In the genomic region with DNA sequence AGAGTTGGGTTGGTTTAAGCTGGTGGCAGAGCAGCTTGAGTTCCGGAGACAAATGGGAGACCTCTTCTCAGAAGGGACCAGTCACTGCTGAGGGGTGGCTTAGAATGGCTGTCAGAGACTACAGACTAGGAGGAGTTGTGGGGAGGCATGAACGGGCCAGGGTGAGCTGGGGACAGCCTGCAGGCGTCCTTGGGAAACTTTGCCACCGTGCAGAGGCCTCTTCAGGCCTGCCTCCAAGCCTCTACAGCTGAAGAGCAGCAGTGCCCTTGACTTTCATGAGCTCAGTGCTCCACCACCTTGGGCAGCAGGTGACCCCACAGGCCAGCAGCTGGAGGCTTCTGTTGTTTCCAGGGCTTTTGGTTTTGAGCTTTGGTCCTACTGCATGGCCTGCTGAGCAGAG, we compare ENCODE assay signal across 30 mouse cellular contexts. TPM values are rescaled to one million over a fixed set of nuclear protein-coding genes. Genes with fewer than 3 reads are reported as not detected.
DNase-seq lines count a peak whose midpoint lies in the region; ATAC-seq and TF ChIP-seq lines count a peak whose summit lies in the region.
"Had no signal": no experiment of that assay in that cellular context is flagged by ENCODE, and none has a peak within 500 bp of the region (broad histone marks: within the 10 kb centered on the region; RNA-seq: fewer than 3 reads in every experiment).

No protein-coding gene starts in this region.

- no peak for ATAC-seq in liver, embryonic 12.5 days
- ATAC-seq: activated CD4-positive, CD25-positive, alpha-beta regulatory T cell, adult 4 months; CD4-positive, CD25-positive, alpha-beta regulatory T cell, adult 4 months; forebrain, embryonic 14.5 days; forebrain, embryonic 16.5 days; Patski had no signal

- H3K9me3 ChIP-seq in liver, embryonic 12.5 days (replicated peaks): no peaks in the 10 kb centered on the region
- H3K9me3 ChIP-seq: embryonic facial prominence, embryonic 13.5 days; embryonic facial prominence, embryonic 15.5 days; forebrain, embryonic 10.5 days; forebrain, embryonic 12.5 days; G1E had no signal

- H3K4me3 ChIP-seq in liver, adult 2 months (ENCODE audit: insufficient read depth, low read depth, low read length): no peak overlapping the region
- H3K4me3 ChIP-seq in liver, embryonic 12.5 days: no peak overlapping the region
- H3K4me3 ChIP-seq in brown adipose tissue, adult 24 weeks (ENCODE audit: insufficient read depth, low read depth, low read length): no peak overlapping the region
- H3K4me3 ChIP-seq: embryonic facial prominence, embryonic 13.5 days; embryonic facial prominence, embryonic 15.5 days; erythroblast, embryonic 14.5 days; forebrain, embryonic 10.5 days; forebrain, embryonic 12.5 days had no signal

- 77% methylated on average over 4 of the region's 4 CpGs for WGBS in liver, adult 2 months
- WGBS in liver, embryonic 12.5 days (ENCODE audit: insufficient replicate concordance): 91% methylated on average over 4 of the region's 4 CpGs

- H3K79me2 ChIP-seq in liver, adult 2 months (ENCODE audit: control insufficient read depth, insufficient read depth, low read length): peaks cover 2% of the 10 kb centered on the region; the same call in 1 of the 2 replicates

- no peaks in the 10 kb centered on the region for H3K36me3 ChIP-seq in liver, adult 2 months (ENCODE audit: control insufficient read depth, insufficient read depth, low read length)
- peaks cover 99% of the 10 kb centered on the region for H3K36me3 ChIP-seq in liver, embryonic 12.5 days

- no peak for TF ChIP-seq POLR2A in liver, adult 2 months (IDR thresholded peaks at IDR 0.05; ENCODE audit: extremely low read depth, insufficient read depth, low read length)

- peaks cover 29% of the 10 kb centered on the region for H3K4me1 ChIP-seq in liver, adult 2 months (ENCODE audit: control insufficient read depth, insufficient read depth, low read length)
- peaks cover 6% of the 10 kb centered on the region; the same call in 1 of the 2 replicates for H3K4me1 ChIP-seq in liver, embryonic 12.5 days
- H3K4me1 ChIP-seq in brown adipose tissue, adult 24 weeks (ENCODE audit: control insufficient read depth, insufficient read depth, insufficient read length, low read length): peaks cover 14% of the 10 kb centered on the region

- H3K9ac ChIP-seq in liver, adult 2 months (ENCODE audit: low read depth, low read length): no peak overlapping the region
- no peak overlapping the region for H3K9ac ChIP-seq in liver, embryonic 12.5 days
- H3K9ac ChIP-seq: embryonic facial prominence, embryonic 13.5 days; embryonic facial prominence, embryonic 15.5 days; forebrain, embryonic 12.5 days had no signal

- DNase-seq in adrenal gland, adult (ENCODE audit: inconsistent age in 2 of 2, low spot score in 1 of 2): peak; percentile 56 to 79
- DNase-seq in adrenal gland, postnatal 10 days: no peak
- peak; percentile 48 for DNase-seq in adrenal gland, adult 8-10 months
- DNase-seq in adrenal gland, postnatal 25 days: no peak
- DNase-seq in liver, adult 2 months (ENCODE audit: extremely low read depth, low read depth, low spot score): no peak
- DNase-seq in neural tube, embryonic 10.5 days (ENCODE audit: extremely low spot score, low spot score): no peak
- DNase-seq: B cell, adult 2 months; cerebellum, adult 11 months; cerebellum, adult 18-20 months; cerebellum, adult 8-10 months; cerebellum, adult 9-11 months; cerebellum, postnatal 14 days; cerebellum, postnatal 36 days; embryo, embryonic 11 days had no signal

- H3K27ac ChIP-seq in liver, adult 2 months (replicated peaks; ENCODE audit: insufficient read depth, low read depth, low read length): peak overlapping the region; percentile 88
- H3K27ac ChIP-seq in liver, embryonic 12.5 days: no peak overlapping the region
- peak overlapping the region; percentile 79 for H3K27ac ChIP-seq in brown adipose tissue, adult 24 weeks (replicated peaks; ENCODE audit: low read depth, low read length)
- H3K27ac ChIP-seq: embryonic facial prominence, embryonic 13.5 days; embryonic facial prominence, embryonic 15.5 days; forebrain, embryonic 10.5 days; forebrain, embryonic 12.5 days had no signal

- TF ChIP-seq CTCF in liver, adult 2 months (IDR thresholded peaks at IDR 0.05; ENCODE audit: low read depth, low read length): no peak

- H3K27me3 ChIP-seq in liver, adult 2 months (ENCODE audit: control insufficient read depth, insufficient read depth, low read length): no peaks in the 10 kb centered on the region
- no peaks in the 10 kb centered on the region for H3K27me3 ChIP-seq in liver, embryonic 12.5 days (replicated peaks)
- H3K27me3 ChIP-seq: CH12.LX; embryonic facial prominence, embryonic 13.5 days; embryonic facial prominence, embryonic 15.5 days; forebrain, embryonic 12.5 days; Patski had no signal

- no peak overlapping the region for H3K4me2 ChIP-seq in liver, embryonic 12.5 days
- H3K4me2 ChIP-seq: embryonic facial prominence, embryonic 13.5 days; embryonic facial prominence, embryonic 15.5 days; forebrain, embryonic 12.5 days had no signal

RNA-seq across cellular contexts. Expression of a gene that starts 49.1 kb away (rescaled TPM):
- total RNA-seq in adrenal gland, postnatal 10 days (2021): 10 to 100 TPM; 14.0 to 21.3 TPM
- 10 to 100 TPM; 16.5 to 40.8 (median 27.9) TPM for total RNA-seq in adrenal gland, adult 8-10 months (2022)
- total RNA-seq in adrenal gland, postnatal 25 days (2021): 33.2 and 35.7 TPM in 2 replicates
- 9.8 and 19.7 TPM in 2 replicates for total RNA-seq in liver, adult 2 months (2014; rRNA removed)
- polyA plus RNA-seq in liver, adult 2 months (2012; rRNA removed): 24.5 and 38.2 TPM in 2 replicates
- 22.4 and 25.4 TPM in 2 replicates for polyA plus RNA-seq in liver, embryonic 12.5 days (2016; fragmentation: Nextera tagmentation; extraction: Ambion mirVana)
- 2.6 and 11.8 TPM in 2 replicates for polyA plus RNA-seq in brown adipose tissue, adult 24 weeks (2012; ENCODE audit: insufficient read depth, insufficient read length, missing spikeins)

RNA-seq across cellular contexts. Expression of a gene that starts 53.9 kb away (rescaled TPM):
- 1 to 10 TPM; 2.3 to 4.6 TPM for total RNA-seq in adrenal gland, postnatal 10 days (2021)
- not detected for total RNA-seq in adrenal gland, adult 8-10 months (2022)
- total RNA-seq in adrenal gland, postnatal 25 days (2021): 1.6 TPM in 1 of 2 replicates, not detected in the other
- 90.5 and 92.0 TPM in 2 replicates for total RNA-seq in liver, adult 2 months (2014; rRNA removed)
- polyA plus RNA-seq in liver, adult 2 months (2012; rRNA removed): 203 and 352 TPM in 2 replicates
- 0.69 and 0.85 TPM in 2 replicates for polyA plus RNA-seq in liver, embryonic 12.5 days (2016; fragmentation: Nextera tagmentation; extraction: Ambion mirVana)
- polyA plus RNA-seq in brown adipose tissue, adult 24 weeks (2012; ENCODE audit: insufficient read depth, insufficient read length, missing spikeins): not detected in 2 replicates
- total RNA-seq: common myeloid progenitor, adult 5-6 weeks had no signal
- polyA plus RNA-seq: CD4-positive, CD25-positive, alpha-beta regulatory T cell, adult 4 months; embryonic facial prominence, embryonic 11.5 days; embryonic facial prominence, embryonic 13.5 days; forebrain, embryonic 10.5 days; Patski had no signal

Comparison
In these comparisons a context has a peak if more than half of its experiments do, and no peak if none do; other contexts are left out.
1. DNase-seq: peak in adrenal gland, adult (2 of 2) and adrenal gland, adult 8-10 months (single experiment); none in adrenal gland, postnatal 10 days (single experiment), adrenal gland, postnatal 25 days (single experiment), liver, adult 2 months (single experiment) and neural tube, embryonic 10.5 days (single experiment).
2. RNA of a gene that starts 53.9 kb away (total RNA-seq): 90.5 to 92.0 TPM in liver, adult 2 months; 2.3 to 4.6 TPM in adrenal gland, postnatal 10 days, not detected in adrenal gland, adult 8-10 months and 1.6 TPM in adrenal gland, postnatal 25 days; every median in the first group is over 10 times any median in the second.